Mouse (Mus musculus): ENCODE data around the gene Uqcrfs1. TPM values are rescaled to one million over a fixed set of nuclear protein-coding genes. Genes with fewer than 3 reads are reported as not detected.

The Uqcrfs1 gene
- polyA plus RNA-seq, 2 experiments: 85.4 to 178 TPM

DNA sequence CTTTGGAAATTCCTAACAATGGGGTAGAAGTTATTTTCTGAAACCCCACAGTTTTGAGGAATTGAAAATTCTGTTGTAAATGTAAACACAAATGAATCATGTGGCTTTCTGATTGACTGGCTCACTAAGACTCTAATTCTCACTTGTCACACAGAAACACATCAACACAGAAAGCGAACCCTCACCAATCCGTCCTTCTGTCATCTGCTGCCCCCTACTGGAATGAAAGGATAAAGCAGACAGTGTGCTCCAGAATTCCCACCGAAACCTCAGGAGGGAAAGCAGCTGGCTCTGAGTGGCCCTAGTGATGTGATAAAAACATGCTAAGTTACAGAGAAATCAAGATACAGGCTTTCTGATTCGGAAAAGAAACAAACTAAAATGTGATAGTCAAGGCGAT is 14.4 kb downstream of the Uqcrfs1 start:
- Histone ChIP-seq H3K27ac (no peak overlapping the region), H3K27me3 (ENCODE audit: control insufficient read depth, insufficient read depth, low read length) (no peaks in the 10 kb centered on the region), H3K9me3 (ENCODE audit: control insufficient read depth, low read length) (no peaks in the 10 kb centered on the region), H3K9ac (replicated peaks) (no peak overlapping the region), H3K4me3 (ENCODE audit: insufficient read depth in 1 of 2, low read depth in 2 of 2, low read length in 2 of 2) (no peak overlapping the region), H3K4me2 (ENCODE audit: low read depth) (no peak overlapping the region), H3K4me1 (replicated peaks; ENCODE audit: control insufficient read depth in 2 of 2, insufficient read depth in 2 of 2, low read length in 1 of 2) (no peaks in the 10 kb centered on the region), H3K36me3 (replicated peaks; ENCODE audit: control insufficient read depth, insufficient read depth, low read depth) (no peaks in the 10 kb centered on the region)
- TF ChIP-seq CTCF (IDR thresholded peaks at IDR 0.05; ENCODE audit: low read depth) (peak; percentile 87), EP300 (IDR thresholded peaks at IDR 0.05; ENCODE audit: low read depth) (no peak)
- DNase-seq (ENCODE audit: low read depth in 3 of 3, low spot score in 3 of 3) (peak in 1 of 3 experiments; percentile 20), ATAC-seq (ENCODE audit: insufficient read depth) (no peak)
- WGBS (ENCODE audit: insufficient replicate concordance): 18% methylated on average over 5 of the region's 5 CpGs

DNA sequence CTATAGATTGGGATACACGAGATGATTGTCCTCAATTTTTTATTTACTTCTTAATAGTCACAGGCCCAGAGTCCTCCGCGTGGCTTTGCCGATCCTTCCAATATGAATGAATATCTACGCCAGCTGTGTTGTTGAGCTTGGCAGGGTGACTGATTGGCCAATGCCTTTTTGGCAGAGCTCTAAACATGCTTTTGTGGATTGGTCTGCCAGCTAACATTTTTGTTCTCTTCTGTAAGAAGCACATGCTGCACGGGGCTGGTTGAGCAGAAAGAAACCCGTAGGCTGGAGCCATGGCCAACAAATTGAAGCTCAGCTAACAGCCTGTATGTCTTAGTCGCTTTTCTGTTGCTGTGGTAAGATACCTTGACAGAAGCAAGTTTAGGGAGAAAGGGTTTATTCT is 20.2 kb downstream of the Uqcrfs1 start:
- DNase-seq (ENCODE audit: low read depth in 3 of 3, low spot score in 3 of 3): no peak
- peaks cover 0 to 6% of the 10 kb centered on the region in 2 experiments; a peak in 1 of 4 replicates for H3K4me1 ChIP-seq (replicated peaks; ENCODE audit: control insufficient read depth in 2 of 2, insufficient read depth in 2 of 2, low read length in 1 of 2)
- 77% methylated on average over 8 of the region's 8 CpGs for WGBS (ENCODE audit: insufficient replicate concordance)

DNA sequence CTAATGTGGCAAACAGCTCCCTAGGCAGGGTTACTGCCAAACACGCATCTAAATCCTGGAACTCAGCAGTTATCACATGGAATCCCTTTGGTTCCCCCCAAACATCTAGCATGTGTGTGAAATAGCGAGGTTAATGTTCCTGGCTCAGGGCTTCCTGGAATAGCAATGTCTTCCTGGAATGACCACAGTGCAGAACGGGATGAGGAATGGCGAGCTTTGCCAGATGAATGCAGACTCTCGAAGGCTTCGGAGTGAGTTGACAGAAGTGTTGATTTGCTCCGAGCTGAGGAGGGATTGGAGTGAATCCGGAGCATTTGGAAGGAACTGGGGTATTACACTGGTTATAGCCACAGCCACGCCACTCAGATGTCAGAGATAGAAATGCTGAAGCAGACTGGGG is 21.2 kb downstream of the Uqcrfs1 start:
- TF ChIP-seq CTCF (IDR thresholded peaks at IDR 0.05; ENCODE audit: low read depth) (no peak), EP300 (IDR thresholded peaks at IDR 0.05; ENCODE audit: low read depth) (no peak)
- Histone ChIP-seq H3K9me3 (ENCODE audit: control insufficient read depth, low read length) (no peaks in the 10 kb centered on the region), H3K9ac (replicated peaks) (no peak overlapping the region), H3K4me2 (ENCODE audit: low read depth) (no peak overlapping the region), H3K4me1 (replicated peaks; ENCODE audit: control insufficient read depth in 2 of 2, insufficient read depth in 2 of 2, low read length in 1 of 2) (peaks cover 0 to 6% of the 10 kb centered on the region in 2 experiments; a peak in 1 of 4 replicates), H3K36me3 (replicated peaks; ENCODE audit: control insufficient read depth, insufficient read depth, low read depth) (no peaks in the 10 kb centered on the region), H3K27ac (no peak overlapping the region), H3K4me3 (ENCODE audit: insufficient read depth in 1 of 2, low read depth in 2 of 2, low read length in 2 of 2) (no peak overlapping the region), H3K27me3 (ENCODE audit: control insufficient read depth, insufficient read depth, low read length) (no peaks in the 10 kb centered on the region)
- WGBS (ENCODE audit: insufficient replicate concordance): 67% methylated on average over 9 of the region's 9 CpGs
- DNase-seq (ENCODE audit: low read depth in 3 of 3, low spot score in 3 of 3) (no peak), ATAC-seq (ENCODE audit: insufficient read depth) (no peak)

More for the DNA sequence above, 20.2 kb downstream of the Uqcrfs1 start:
- no peaks in the 10 kb centered on the region for H3K36me3 ChIP-seq (replicated peaks; ENCODE audit: control insufficient read depth, insufficient read depth, low read depth)
- no peaks in the 10 kb centered on the region for H3K27me3 ChIP-seq (ENCODE audit: control insufficient read depth, insufficient read depth, low read length)
- no peak for ATAC-seq (ENCODE audit: insufficient read depth)
- no peak overlapping the region for H3K4me3 ChIP-seq (ENCODE audit: insufficient read depth in 1 of 2, low read depth in 2 of 2, low read length in 2 of 2)
- no peak overlapping the region for H3K9ac ChIP-seq (replicated peaks)
- no peak overlapping the region for H3K27ac ChIP-seq
- H3K4me2 ChIP-seq (ENCODE audit: low read depth): no peak overlapping the region
- no peak for TF ChIP-seq CTCF (IDR thresholded peaks at IDR 0.05; ENCODE audit: low read depth)
- no peak for TF ChIP-seq EP300 (IDR thresholded peaks at IDR 0.05; ENCODE audit: low read depth)
- H3K9me3 ChIP-seq (ENCODE audit: control insufficient read depth, low read length): no peaks in the 10 kb centered on the region

DNA sequence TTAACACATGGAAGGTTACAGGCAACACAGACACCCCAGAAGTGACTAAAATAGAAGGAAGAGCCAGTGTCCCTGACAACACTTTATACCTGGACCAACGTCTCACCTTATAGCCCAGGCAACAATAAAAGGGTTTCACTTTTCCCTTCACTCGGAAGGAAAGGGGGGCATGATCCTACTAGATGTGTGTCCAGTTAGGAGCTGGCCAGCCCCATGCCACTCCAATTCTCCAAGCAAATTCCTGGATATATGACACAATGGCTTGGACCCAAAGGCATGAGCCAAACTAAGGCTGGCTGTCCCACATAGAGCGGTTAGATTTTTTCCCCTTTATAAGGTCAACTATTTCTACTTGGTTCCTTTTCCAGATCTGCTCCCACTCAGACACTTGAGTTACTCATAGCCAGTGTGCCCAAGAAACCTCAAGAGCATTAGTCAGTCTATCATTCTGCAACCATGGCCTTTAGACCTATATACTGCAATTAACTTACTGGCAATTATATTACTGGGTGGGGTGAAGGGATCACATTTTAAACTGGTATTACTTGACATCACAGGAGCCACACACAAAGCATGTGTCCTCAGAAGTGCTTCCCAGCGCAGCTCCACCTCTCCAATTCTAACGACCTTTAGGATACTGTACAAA is 21.8 kb downstream of the Uqcrfs1 start:
- Histone ChIP-seq H3K9ac (replicated peaks) (no peak overlapping the region), H3K27ac (no peak overlapping the region), H3K36me3 (replicated peaks; ENCODE audit: control insufficient read depth, insufficient read depth, low read depth) (no peaks in the 10 kb centered on the region), H3K9me3 (ENCODE audit: control insufficient read depth, low read length) (no peaks in the 10 kb centered on the region), H3K4me3 (ENCODE audit: insufficient read depth in 1 of 2, low read depth in 2 of 2, low read length in 2 of 2) (no peak overlapping the region), H3K4me2 (ENCODE audit: low read depth) (no peak overlapping the region), H3K4me1 (replicated peaks; ENCODE audit: control insufficient read depth in 2 of 2, insufficient read depth in 2 of 2, low read length in 1 of 2) (peaks cover 0 to 6% of the 10 kb centered on the region in 2 experiments; a peak in 1 of 4 replicates), H3K27me3 (ENCODE audit: control insufficient read depth, insufficient read depth, low read length) (no peaks in the 10 kb centered on the region)
- TF ChIP-seq CTCF (IDR thresholded peaks at IDR 0.05; ENCODE audit: low read depth) (no peak), EP300 (IDR thresholded peaks at IDR 0.05; ENCODE audit: low read depth) (no peak)
- WGBS (ENCODE audit: insufficient replicate concordance): 73% methylated on average over 5 of the region's 5 CpGs
- DNase-seq (ENCODE audit: low read depth in 3 of 3, low spot score in 3 of 3) (no peak), ATAC-seq (ENCODE audit: insufficient read depth) (no peak)

- no peaks in the 10 kb centered on the region for H3K36me3 ChIP-seq (replicated peaks; ENCODE audit: control insufficient read depth, insufficient read depth, low read depth)
- no peak overlapping the region for H3K4me3 ChIP-seq (ENCODE audit: insufficient read depth in 1 of 2, low read depth in 2 of 2, low read length in 2 of 2)
- peak in 1 of 3 experiments; percentile 26 for DNase-seq (ENCODE audit: low read depth in 3 of 3, low spot score in 3 of 3)
- peaks cover 0 to 6% of the 10 kb centered on the region in 2 experiments; a peak in 1 of 4 replicates for H3K4me1 ChIP-seq (replicated peaks; ENCODE audit: control insufficient read depth in 2 of 2, insufficient read depth in 2 of 2, low read length in 1 of 2)
- WGBS (ENCODE audit: insufficient replicate concordance): 50% methylated on average over 16 of the region's 16 CpGs
- H3K9ac ChIP-seq (replicated peaks): no peak overlapping the region
- no peaks in the 10 kb centered on the region for H3K27me3 ChIP-seq (ENCODE audit: control insufficient read depth, insufficient read depth, low read length)
- H3K9me3 ChIP-seq (ENCODE audit: control insufficient read depth, low read length): no peaks in the 10 kb centered on the region
- TF ChIP-seq EP300 (IDR thresholded peaks at IDR 0.05; ENCODE audit: low read depth) (no peak), CTCF (IDR thresholded peaks at IDR 0.05; ENCODE audit: low read depth) (no peak)
- ATAC-seq (ENCODE audit: insufficient read depth): no peak
- no peak overlapping the region for H3K27ac ChIP-seq
- H3K4me2 ChIP-seq (ENCODE audit: low read depth): peak overlapping the region; percentile 16; the same call in 1 of the 2 replicates
Observed at GRCm38 (mm10) chr13:30521282-30521902, 23.8 kb downstream of the Uqcrfs1 start.

Data from liver, embryonic 14.5 days (tissue).